Mouse (Mus musculus): ENCODE results near the gene Obox2.
"Not testable (repeated sequence)": the region's sequence is repeated elsewhere in the genome, so short reads cannot be mapped to it uniquely, and the experiment has no call there.

Gene Obox2

GRCm38 (mm10) chr7:15388421-15388998 is at the start of gene Obox2, which contains the start of gene Obox1:
Obox2 (plus strand) TSS chr7:15388721.
Obox1 (plus strand) TSS chr7:15388948.
- not testable (repeated sequence) for DNase-seq (ENCODE audit: low spot score)

DNA sequence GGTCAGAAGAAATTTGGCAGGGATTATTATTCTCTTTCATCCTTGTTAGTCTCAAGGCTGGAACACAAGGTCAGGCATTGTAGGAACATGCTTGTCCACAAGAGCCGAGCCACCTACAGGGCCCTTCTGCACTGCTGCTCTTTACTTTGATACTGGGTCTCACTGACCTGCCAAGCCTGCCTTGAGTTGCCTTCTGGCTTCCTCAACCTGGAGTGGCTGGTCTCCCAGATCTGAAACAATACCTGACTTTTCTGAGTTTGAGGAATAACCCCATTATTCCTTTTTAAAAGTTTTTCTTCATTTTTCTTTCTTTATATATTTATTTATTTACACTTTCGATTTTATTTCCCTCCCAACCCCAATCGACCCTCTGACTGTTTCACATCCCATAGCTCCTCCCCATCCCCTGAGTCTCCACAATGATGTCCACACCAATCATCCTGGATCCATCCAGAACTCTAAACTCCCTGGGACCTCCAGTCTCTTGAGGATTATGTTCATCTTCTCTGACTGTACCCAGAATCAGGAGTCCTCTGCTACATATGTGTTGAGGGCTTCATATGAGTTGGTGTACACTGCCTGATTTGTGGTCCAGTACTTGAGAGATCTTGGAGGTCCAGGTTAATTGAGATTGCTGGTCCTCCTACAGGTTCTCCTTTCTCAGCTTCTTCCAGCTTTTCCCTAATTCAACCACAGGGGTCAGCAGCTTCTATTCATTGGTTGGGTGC is 10.8 kb downstream of the Obox2 start:
- DNase-seq (ENCODE audit: low spot score), result not testable (repeated sequence)

- DNase-seq (ENCODE audit: low spot score), result not testable (repeated sequence)
These were observed 18.3 kb downstream of the Obox2 start for GRCm38 (mm10) chr7:15406816-15407215.

- not testable (repeated sequence) for DNase-seq (ENCODE audit: low spot score)
These were observed 29.5 kb downstream of the Obox2 start for GRCm38 (mm10) chr7:15418046-15418445.

GRCm38 (mm10) chr7:15425537-15425936 is 37.0 kb downstream of the Obox2 start:
- not testable (repeated sequence) for DNase-seq (ENCODE audit: low spot score)

Measured in embryo, embryonic 10 days (tissue).